10 mouse cellular contexts compared by ENCODE assay signal in the genomic region with DNA sequence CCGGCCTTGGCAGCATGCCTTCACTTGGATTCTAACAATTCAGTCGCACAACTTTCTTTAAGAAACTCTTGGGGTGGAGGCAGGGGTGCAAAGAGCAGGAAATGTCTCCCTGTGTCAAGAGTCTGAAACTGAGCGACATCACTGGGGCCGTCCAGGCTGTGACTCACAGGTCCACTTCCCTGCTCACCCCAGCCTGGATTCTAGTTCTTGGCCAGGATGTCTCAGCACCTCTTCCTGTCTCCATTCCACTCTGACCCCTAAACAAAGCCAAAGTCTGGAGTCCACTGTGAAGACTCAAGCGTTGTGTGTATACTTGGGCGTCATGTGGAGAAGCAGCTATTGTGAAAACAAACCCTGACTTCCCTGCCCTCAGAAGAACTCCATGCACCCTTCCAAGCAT. TPM values are rescaled to one million over a fixed set of nuclear protein-coding genes. Genes with fewer than 3 reads are reported as not detected.
A peak's percentile ranks its signal among the peaks of the same experiment; 100 is the strongest.
DNase-seq lines count a peak whose midpoint lies in the region; ATAC-seq and TF ChIP-seq lines count a peak whose summit lies in the region.
"Had no signal": no experiment of that assay in that cellular context is flagged by ENCODE, and none has a peak within 500 bp of the region (broad histone marks: within the 10 kb centered on the region; RNA-seq: fewer than 3 reads in every experiment).

No protein-coding gene starts in this region.

- peak; percentile 46 to 61 for DNase-seq in heart, adult 2 months
- DNase-seq in heart, embryonic 10.5 days (ENCODE audit: low spot score) = no peak
- DNase-seq in adrenal gland, postnatal 36 days = peak; percentile 45 to 53
- peak; percentile 27 for DNase-seq in kidney, adult 18-20 months
- DNase-seq in lung, postnatal 0 days (ENCODE audit: low spot score) = peak; percentile 76
- DNase-seq in spleen, adult 18-20 months = no peak
- DNase-seq in embryo, embryonic 10 days (ENCODE audit: low spot score) = no peak
- DNase-seq: gastrocnemius, postnatal 14 days had no signal

- H3K4me3 ChIP-seq in heart, adult 2 months = no peak overlapping the region
- no peak overlapping the region for H3K4me3 ChIP-seq in heart, embryonic 10.5 days
- no peak overlapping the region for H3K4me3 ChIP-seq in lung, postnatal 0 days (ENCODE audit: low read depth, low read length)
- no peak overlapping the region for H3K4me3 ChIP-seq in neural tube, embryonic 15.5 days (replicated peaks)

- no peaks in the 10 kb centered on the region for H3K27me3 ChIP-seq in heart, adult 2 months (ENCODE audit: control insufficient read depth, insufficient read depth, low read length)
- no peaks in the 10 kb centered on the region for H3K27me3 ChIP-seq in heart, embryonic 10.5 days (ENCODE audit: insufficient read depth, poor library complexity, severe bottlenecking)
- H3K27me3 ChIP-seq in lung, postnatal 0 days (replicated peaks; ENCODE audit: insufficient read depth, low read length) = no peaks in the 10 kb centered on the region
- no peaks in the 10 kb centered on the region for H3K27me3 ChIP-seq in neural tube, embryonic 15.5 days (replicated peaks)
- H3K27me3 ChIP-seq: CH12.LX had no signal

- H3K79me2 ChIP-seq in heart, adult 2 months (replicated peaks; ENCODE audit: control insufficient read depth, insufficient read depth, low read length) = no peaks in the 10 kb centered on the region

- H3K9me3 ChIP-seq in heart, embryonic 10.5 days = no peaks in the 10 kb centered on the region
- no peaks in the 10 kb centered on the region for H3K9me3 ChIP-seq in lung, postnatal 0 days (ENCODE audit: low read length)
- no peaks in the 10 kb centered on the region for H3K9me3 ChIP-seq in neural tube, embryonic 15.5 days (replicated peaks)

- TF ChIP-seq CTCF in heart, adult 2 months (IDR thresholded peaks at IDR 0.05) = no peak
- no peak for TF ChIP-seq CTCF in lung, postnatal 0 days (IDR thresholded peaks at IDR 0.05)

- WGBS in heart, adult 2 months = 27% methylated on average over 6 of the region's 6 CpGs
- 71% methylated on average over 6 of the region's 6 CpGs for WGBS in heart, embryonic 10.5 days
- 38% methylated on average over 6 of the region's 6 CpGs for WGBS in lung, postnatal 0 days
- WGBS in neural tube, embryonic 15.5 days = 88% methylated on average over 6 of the region's 6 CpGs

- peak; percentile 93 for ATAC-seq in lung, postnatal 0 days
- ATAC-seq in neural tube, embryonic 15.5 days (ENCODE audit: low FRiP score) = no peak

- no peaks in the 10 kb centered on the region; the same call in none of the 2 replicates for H3K36me3 ChIP-seq in heart, adult 2 months (ENCODE audit: control insufficient read depth, insufficient read depth, low read length)
- H3K36me3 ChIP-seq in heart, embryonic 10.5 days = no peaks in the 10 kb centered on the region
- H3K36me3 ChIP-seq in lung, postnatal 0 days (ENCODE audit: insufficient read depth, low read length) = no peaks in the 10 kb centered on the region
- no peaks in the 10 kb centered on the region for H3K36me3 ChIP-seq in neural tube, embryonic 15.5 days

- TF ChIP-seq POLR2A in heart, adult 2 months (IDR thresholded peaks at IDR 0.05; ENCODE audit: insufficient read depth, low read depth, low read length) = 0 out of 2 replicates have a peak, but pooled peaks have one; percentile 35

- H3K9ac ChIP-seq in heart, adult 2 months (ENCODE audit: low read depth, low read length) = no peak overlapping the region
- H3K9ac ChIP-seq in lung, postnatal 0 days (replicated peaks; ENCODE audit: low read depth) = no peak overlapping the region
- no peak overlapping the region for H3K9ac ChIP-seq in neural tube, embryonic 15.5 days (replicated peaks)

- peaks cover 7% of the 10 kb centered on the region for H3K4me1 ChIP-seq in heart, adult 2 months (ENCODE audit: control insufficient read depth, insufficient read depth, low read length)
- H3K4me1 ChIP-seq in heart, embryonic 10.5 days = peaks cover 29% of the 10 kb centered on the region
- no peaks in the 10 kb centered on the region for H3K4me1 ChIP-seq in lung, postnatal 0 days (ENCODE audit: insufficient read depth, low read depth, low read length)
- H3K4me1 ChIP-seq in neural tube, embryonic 15.5 days = 0 out of 2 replicates have a peak, but pooled peaks cover 2% of the 10 kb centered on the region

- TF ChIP-seq EP300 in heart, adult 2 months (IDR thresholded peaks at IDR 0.05; ENCODE audit: insufficient read depth, low read depth, low read length) = peak; percentile 77
- TF ChIP-seq EP300 in lung, postnatal 0 days (IDR thresholded peaks at IDR 0.05) = peak; percentile 83

- no peak overlapping the region for H3K4me2 ChIP-seq in lung, postnatal 0 days (replicated peaks; ENCODE audit: low read depth, low read length)
- H3K4me2 ChIP-seq in neural tube, embryonic 15.5 days = no peak overlapping the region

- H3K27ac ChIP-seq in heart, adult 2 months = peak overlapping the region; percentile 77
- no peak overlapping the region for H3K27ac ChIP-seq in heart, embryonic 10.5 days
- H3K27ac ChIP-seq in lung, postnatal 0 days (ENCODE audit: low read length) = peak overlapping the region; percentile 52
- no peak overlapping the region for H3K27ac ChIP-seq in neural tube, embryonic 15.5 days (replicated peaks)

- intact Hi-C loops in heart, adult 2 months (cut with DNase I) = loop anchor here (2.0 kb wide), 1 partner anchor 22 kb away; no protein-coding TSS in a partner anchor

RNA-seq across cellular contexts. Expression of a gene that starts 55.6 kb away (rescaled TPM):
- 10 to 100 TPM; 70.7 to 78.2 TPM for total RNA-seq in heart, adult 2 months (2021)
- polyA plus RNA-seq in heart, adult 2 months (2012; rRNA removed) = 38.3 and 73.9 TPM in 2 replicates
- polyA plus RNA-seq in heart, embryonic 10.5 days (2016; fragmentation: Nextera tagmentation; extraction: Ambion mirVana) = 36.7 and 48.1 TPM in 2 replicates
- total RNA-seq in adrenal gland, postnatal 36 days (2021) = 100 to 1,000 TPM in 1 of 2 experiments, 10 to 100 TPM in 1; 65.4 to 116 TPM
- polyA plus RNA-seq in lung, postnatal 0 days (2015; fragmentation: Nextera tagmentation; extraction: Ambion mirVana) = 46.4 and 69.4 TPM in 2 replicates
- 20.0 and 22.6 TPM in 2 replicates for polyA plus RNA-seq in neural tube, embryonic 15.5 days (2015; fragmentation: Nextera tagmentation; extraction: Ambion mirVana)
- total RNA-seq: CH12.LX had no signal

Comparison
In these comparisons a context has a peak if more than half of its experiments do, and no peak if none do; other contexts are left out.
1. DNase-seq: peak in heart, adult 2 months (2 of 2), adrenal gland, postnatal 36 days (2 of 2), kidney, adult 18-20 months (single experiment) and lung, postnatal 0 days (single experiment); none in heart, embryonic 10.5 days (single experiment), spleen, adult 18-20 months (0 of 2) and embryo, embryonic 10 days (single experiment).
2. H3K27ac ChIP-seq: peak in heart, adult 2 months (single experiment) and lung, postnatal 0 days (single experiment); none in heart, embryonic 10.5 days (single experiment) and neural tube, embryonic 15.5 days (single experiment).